Mouse (Mus musculus) forebrain, postnatal 0 days (tissue): ENCODE results near the gene Tgfa. TPM values are rescaled to one million over a fixed set of nuclear protein-coding genes. Genes with fewer than 3 reads are reported as not detected.

ENCODE experiments used
- ATAC-seq: fragments of 200-750 bp; cut with Nextera tagmentation; 2 replicates; pipeline ENCODE4 v1.8.0; 2017; ENCODE audit warnings: mild to moderate bottlenecking, moderate library complexity
- DNase-seq: peaks from one replicate; pipeline ENCODE4 v3.0.0-alpha.2; 2015
- H3K27ac ChIP-seq: fragments of 300-500 bp; sonication (generic); 2 replicates; pipeline ENCODE4 v1.5.1; 2014; ENCODE audit warnings: low read depth, mild to moderate bottlenecking, antibody characterized with exemption, low read length, moderate library complexity, mixed read lengths
- H3K27me3 ChIP-seq: fragments of 300-500 bp; sonication (generic); 2 replicates; pipeline ENCODE4 v1.6.1; 2014; ENCODE audit warnings: mild to moderate bottlenecking, low read length, mixed read lengths; ENCODE audit not compliant: insufficient read depth
- H3K36me3 ChIP-seq: fragments of 300-500 bp; sonication (generic); 2 replicates; pipeline ENCODE4 v1.6.1; 2014; ENCODE audit warnings: mild to moderate bottlenecking, moderate library complexity; ENCODE audit not compliant: insufficient read depth
- H3K4me1 ChIP-seq: fragments of 300-500 bp; sonication (generic); 2 replicates; pipeline ENCODE4 v1.6.1; 2014; ENCODE audit warnings: antibody characterized with exemption; ENCODE audit not compliant: insufficient read depth
- H3K4me2 ChIP-seq: fragments of 300-500 bp; sonication (generic); 2 replicates; pipeline ENCODE4 v1.6.1; 2014; ENCODE audit warnings: low read depth, mild to moderate bottlenecking, moderate library complexity
- H3K4me3 ChIP-seq: fragments of 300-500 bp; sonication (generic); 2 replicates; pipeline ENCODE4 v1.5.1; 2014; ENCODE audit warnings: low read depth, low read length, mixed read lengths
- H3K9ac ChIP-seq: fragments of 300-500 bp; sonication (generic); 2 replicates; pipeline ENCODE4 v1.6.1; 2014; ENCODE audit warnings: mild to moderate bottlenecking
- H3K9me3 ChIP-seq: fragments of 300-500 bp; sonication (generic); 2 replicates; pipeline ENCODE4 v1.6.1; 2016; ENCODE audit warnings: low read length
- CTCF ChIP-seq: sonication (generic); IDR thresholded peaks from 2 replicates; pipeline ENCODE4 v1.5.1; 2016; ENCODE audit warnings: antibody characterized with exemption, control low read depth, low read depth
- WGBS: fragments of 180-500 bp; shearing (Covaris S2); extraction: QIAGEN DNeasy Blood & Tissue Kit; methylation state at CpG from one replicate; pipeline ENCODE4 v1.1.7; 2014; 5-methylcytosine and 5-hydroxymethylcytosine counted together
- polyA plus RNA-seq: library from polyadenylated mRNA; unstranded; fragments of >200 nt; fragmentation: Nextera tagmentation; extraction: Ambion mirVana; gene quantifications from 2 replicates; pipeline ENCODE4 v1.2.1, GENCODE M21; 2015
- total RNA-seq: library from RNA; depleted of rRNA; stranded (reverse); fragments of >200 nt; gene quantifications from 2 replicates; pipeline ENCODE4 v1.2.3, GENCODE M21; 2014

Gene Tgfa
- total and polyA plus RNA-seq, 2 experiments from 2014 or later, result 29.9 to 49.5 TPM

DNA sequence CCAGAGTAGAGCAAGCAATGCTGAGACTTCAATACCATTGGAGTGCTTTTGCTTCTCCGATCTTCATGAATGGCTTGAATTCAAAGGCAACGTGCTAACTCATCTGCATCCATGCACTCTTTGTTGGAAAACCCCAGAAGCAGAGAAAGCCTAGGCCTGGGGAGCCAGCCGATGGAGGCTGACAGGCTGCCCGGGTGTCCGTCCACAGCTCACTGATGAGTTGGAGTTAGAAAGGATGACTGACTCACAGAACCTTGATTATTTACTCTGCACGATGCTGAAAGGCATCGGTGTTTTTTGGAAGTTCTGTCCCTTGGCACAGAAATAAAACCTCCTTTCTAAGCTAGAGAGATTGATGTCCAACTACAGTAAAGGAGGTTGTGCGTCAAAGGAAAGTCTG is 55.8 kb downstream of the Tgfa start:
- Histone ChIP-seq H3K9ac (no peak overlapping the region), H3K9me3 (no peaks in the 10 kb centered on the region), H3K27me3 (no peaks in the 10 kb centered on the region), H3K27ac (peak overlapping the region; percentile 45; the same call in 1 of the 2 replicates), H3K36me3 (no peaks in the 10 kb centered on the region), H3K4me3 (no peak overlapping the region), H3K4me2 (no peak overlapping the region), H3K4me1 (peaks cover 23% of the 10 kb centered on the region)
- DNase-seq, result peak; percentile 31
- 31% methylated on average over 8 of the region's 8 CpGs for WGBS
- ATAC-seq, result peak; percentile 32; the same call in 1 of the 2 replicates
- no peak for TF ChIP-seq CTCF

DNA sequence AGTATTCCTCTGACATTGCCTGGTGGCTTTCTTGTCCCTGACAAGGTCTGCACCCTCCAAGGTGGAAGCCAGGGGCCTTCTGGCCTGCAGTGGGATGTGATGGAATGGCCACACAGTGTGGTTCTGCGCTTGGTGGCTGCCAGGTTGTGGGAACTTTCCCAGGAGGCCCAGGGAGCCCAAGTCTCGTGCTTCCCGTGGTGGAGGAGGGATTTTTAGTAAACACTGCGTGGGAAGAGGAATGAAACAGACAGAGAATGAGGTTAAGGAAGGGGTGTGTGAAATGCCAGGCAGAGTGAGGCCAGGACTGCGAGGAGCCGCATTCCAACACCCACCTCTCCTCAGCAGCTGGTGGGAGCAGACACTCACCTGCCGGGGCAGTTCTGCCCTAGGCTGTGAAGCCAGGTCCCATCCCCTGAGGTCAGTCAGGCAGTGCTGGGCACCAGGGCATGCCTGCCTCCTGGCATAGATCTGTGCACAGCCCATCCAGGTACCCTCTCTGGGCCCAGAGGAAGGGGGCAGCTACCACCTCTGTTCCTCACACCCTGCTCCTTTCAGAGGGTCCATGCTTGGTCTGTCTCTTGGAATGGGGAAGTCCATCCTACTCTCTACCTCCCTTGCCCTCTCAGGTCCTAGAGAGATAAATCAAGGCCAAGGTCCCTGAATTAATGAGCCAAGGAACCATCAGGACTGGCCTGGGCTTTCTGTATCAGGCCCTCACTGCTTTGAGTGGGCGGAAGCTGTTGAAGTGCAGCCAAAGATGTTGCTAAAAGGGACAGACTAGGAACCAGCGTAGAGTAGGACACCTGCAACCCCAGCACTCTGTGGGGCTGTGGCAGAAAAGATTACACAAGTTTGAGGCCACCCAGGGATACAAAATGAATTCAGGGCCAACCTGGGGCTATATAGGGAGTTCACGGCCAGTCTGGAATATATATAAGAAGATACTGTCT is 57.4 kb downstream of the Tgfa start:
- DNase-seq (no peak), ATAC-seq (no peak)
- WGBS, result 74% methylated on average over 10 of the region's 10 CpGs
- Histone ChIP-seq H3K36me3 (no peaks in the 10 kb centered on the region), H3K4me2 (no peak overlapping the region), H3K4me3 (no peak overlapping the region), H3K9me3 (no peaks in the 10 kb centered on the region), H3K27ac (peak overlapping the region; percentile 50; the same call in 1 of the 2 replicates), H3K4me1 (peaks cover 23% of the 10 kb centered on the region), H3K9ac (no peak overlapping the region), H3K27me3 (no peaks in the 10 kb centered on the region)
- TF ChIP-seq CTCF, result no peak

DNA sequence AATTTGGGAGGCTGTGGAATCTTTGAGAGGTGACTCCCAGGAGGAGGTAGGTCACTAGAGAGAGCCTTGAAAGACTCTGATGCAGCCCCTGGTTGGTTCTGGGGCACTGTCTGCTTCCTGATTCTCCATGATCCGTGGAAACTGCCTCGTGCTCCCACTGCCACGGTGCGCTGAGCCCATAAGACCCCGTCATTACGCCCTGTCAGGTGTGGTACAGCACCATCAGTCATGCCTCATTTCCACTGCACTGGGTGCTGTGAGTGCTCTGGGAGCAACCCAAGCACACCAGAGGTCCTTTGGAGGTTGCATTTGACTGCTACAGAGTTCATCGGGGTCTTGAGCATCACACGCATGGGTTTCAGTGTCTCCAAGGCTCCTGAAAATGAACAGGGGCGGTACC is 60.9 kb downstream of the Tgfa start:
- ATAC-seq (no peak), DNase-seq (no peak)
- H3K9me3 ChIP-seq, result no peaks in the 10 kb centered on the region
- no peak for TF ChIP-seq CTCF
- peaks cover 5% of the 10 kb centered on the region; the same call in 1 of the 2 replicates for H3K4me1 ChIP-seq
- H3K27me3 ChIP-seq, result no peaks in the 10 kb centered on the region
- H3K36me3 ChIP-seq, result no peaks in the 10 kb centered on the region
- no peak overlapping the region for H3K9ac ChIP-seq
- no peak overlapping the region for H3K4me3 ChIP-seq
- 88% methylated on average over 9 of the region's 9 CpGs for whole genome bisulfite sequencing
- no peak overlapping the region for H3K4me2 ChIP-seq
- H3K27ac ChIP-seq, result no peak overlapping the region

DNA sequence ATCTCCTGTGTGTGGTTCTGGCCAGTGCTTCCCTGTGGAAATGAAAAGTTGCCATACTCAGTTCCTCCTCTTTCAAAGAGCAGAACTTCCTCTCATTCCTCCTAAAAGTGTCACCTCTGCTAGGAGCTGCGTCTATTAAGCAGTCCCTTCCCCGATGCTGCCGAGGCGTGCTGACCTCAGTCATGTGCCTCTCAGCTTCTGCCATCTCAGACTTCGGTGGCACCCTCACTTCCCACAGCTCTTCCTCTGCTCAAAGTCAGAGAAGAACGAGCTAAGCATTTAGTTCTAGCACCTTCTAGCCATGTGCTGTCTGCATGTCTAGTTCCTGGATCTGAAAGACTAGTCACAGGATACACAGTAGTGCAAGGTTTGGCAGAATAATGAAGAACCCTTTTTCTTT is 64.2 kb downstream of the Tgfa start:
- Histone ChIP-seq H3K27ac (no peak overlapping the region), H3K27me3 (no peaks in the 10 kb centered on the region), H3K4me3 (no peak overlapping the region), H3K4me1 (no peaks in the 10 kb centered on the region), H3K9ac (no peak overlapping the region), H3K36me3 (no peaks in the 10 kb centered on the region), H3K9me3 (no peaks in the 10 kb centered on the region), H3K4me2 (no peak overlapping the region)
- DNase-seq (no peak), ATAC-seq (no peak)
- 90% methylated on average over 6 of the region's 6 CpGs for WGBS
- TF ChIP-seq CTCF, result no peak

GRCm38 (mm10) chr6:86260322-86261050 is 65.5 kb downstream of the Tgfa start:
- no peak for ATAC-seq

GRCm38 (mm10) chr6:86266786-86267185 is 71.8 kb downstream of the Tgfa start:
- no peak overlapping the region for H3K4me2 ChIP-seq
- H3K4me3 ChIP-seq, result no peak overlapping the region
- no peaks in the 10 kb centered on the region for H3K9me3 ChIP-seq
- DNase-seq (no peak), ATAC-seq (no peak)
- no peak for TF ChIP-seq CTCF
- no peak overlapping the region for H3K27ac ChIP-seq
- H3K27me3 ChIP-seq, result no peaks in the 10 kb centered on the region
- H3K9ac ChIP-seq, result no peak overlapping the region
- no peaks in the 10 kb centered on the region for H3K36me3 ChIP-seq
- H3K4me1 ChIP-seq, result no peaks in the 10 kb centered on the region
- WGBS, result 69% methylated on average over 5 of the region's 5 CpGs

More at GRCm38 (mm10) chr6:86260322-86261050, 65.5 kb downstream of the Tgfa start:
- H3K27me3 ChIP-seq, result no peaks in the 10 kb centered on the region
- no peak overlapping the region for H3K9ac ChIP-seq
- DNase-seq, result no peak
- 61% methylated on average over 7 of the region's 7 CpGs for WGBS
- H3K4me2 ChIP-seq, result no peak overlapping the region
- no peak for TF ChIP-seq CTCF
- no peaks in the 10 kb centered on the region for H3K9me3 ChIP-seq
- H3K27ac ChIP-seq, result no peak overlapping the region
- H3K4me3 ChIP-seq, result no peak overlapping the region
- H3K36me3 ChIP-seq, result no peaks in the 10 kb centered on the region
- H3K4me1 ChIP-seq, result no peaks in the 10 kb centered on the region
